Mouse (Mus musculus) ES-Bruce4 (cell line): ENCODE measurements around the gene Txlnb.

Experiments used
- CTCF ChIP-seq: IDR thresholded peaks from one replicate; pipeline ENCODE4 v1.8.1; 2011; ENCODE audit warnings: low read depth, low read length
- EP300 ChIP-seq: IDR thresholded peaks from 2 replicates; pipeline ENCODE4 v1.6.1; 2011; ENCODE audit warnings: low read depth, low read length; ENCODE audit not compliant: insufficient read depth

DNA sequence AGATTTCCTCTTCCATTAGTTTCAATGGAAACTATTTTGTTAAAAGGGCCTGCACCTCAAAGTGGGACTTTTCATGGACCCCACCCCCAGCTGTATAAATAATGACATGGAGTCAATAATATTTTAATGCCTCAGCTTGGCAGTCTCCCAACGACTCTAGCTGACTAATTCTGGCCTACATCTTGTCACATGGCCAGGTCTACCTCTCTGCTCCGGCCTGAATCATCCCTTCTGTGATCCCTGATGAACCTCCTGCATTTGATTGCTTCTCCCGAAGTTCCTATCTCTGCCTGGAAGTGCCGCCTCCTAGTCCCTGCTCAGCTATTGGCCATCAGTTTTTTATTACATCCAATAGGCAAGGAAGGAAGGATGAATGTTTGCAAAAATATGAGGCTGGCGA, 2.1 kb upstream of the Txlnb start:
- TF ChIP-seq CTCF (no peak), EP300 (no peak)
